Mouse (Mus musculus): ENCODE data around the gene Trim33.

Gene Trim33

GRCm38 (mm10) chr3:103361150-103361549 lies 82.1 kb downstream of the Trim33 start:
- DNase-seq (ENCODE audit: low spot score), result no peak

DNA sequence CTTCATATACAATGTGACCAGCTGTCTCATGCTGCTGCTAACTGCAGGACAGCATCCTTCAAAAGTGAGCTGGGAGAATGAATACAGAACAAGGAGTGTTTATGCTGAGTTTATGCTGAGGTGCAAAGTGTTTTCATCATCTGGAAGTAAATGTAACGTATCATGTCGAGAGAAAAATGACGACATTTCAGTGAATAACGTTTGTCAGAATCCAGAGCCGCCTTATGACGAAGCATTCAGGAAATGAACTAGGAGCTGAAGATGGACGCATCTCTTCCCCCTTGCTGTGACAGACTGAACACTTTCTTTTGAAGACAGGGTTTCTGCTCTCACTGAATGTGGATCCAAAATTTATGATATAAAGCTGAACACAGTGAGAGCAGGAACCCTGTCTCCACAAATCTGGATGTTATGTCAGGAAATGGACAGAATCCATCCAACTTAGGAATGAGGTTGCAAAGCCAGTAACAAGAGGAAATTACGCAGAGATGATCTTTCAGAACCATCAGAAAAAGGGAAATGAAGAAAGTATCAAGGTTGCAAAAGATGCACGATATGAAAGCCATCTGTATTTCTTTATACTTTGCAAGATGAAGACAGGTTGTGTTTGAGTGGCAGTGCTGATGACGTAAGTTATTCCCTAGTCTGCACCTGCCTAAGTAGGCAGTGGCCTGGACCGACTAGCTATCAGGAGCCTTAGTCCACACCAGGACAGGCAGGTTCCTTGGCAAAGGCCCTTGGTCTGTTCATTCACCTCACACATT lies 85.3 kb downstream of the Trim33 start:
- no peak for DNase-seq (ENCODE audit: low spot score)

DNA sequence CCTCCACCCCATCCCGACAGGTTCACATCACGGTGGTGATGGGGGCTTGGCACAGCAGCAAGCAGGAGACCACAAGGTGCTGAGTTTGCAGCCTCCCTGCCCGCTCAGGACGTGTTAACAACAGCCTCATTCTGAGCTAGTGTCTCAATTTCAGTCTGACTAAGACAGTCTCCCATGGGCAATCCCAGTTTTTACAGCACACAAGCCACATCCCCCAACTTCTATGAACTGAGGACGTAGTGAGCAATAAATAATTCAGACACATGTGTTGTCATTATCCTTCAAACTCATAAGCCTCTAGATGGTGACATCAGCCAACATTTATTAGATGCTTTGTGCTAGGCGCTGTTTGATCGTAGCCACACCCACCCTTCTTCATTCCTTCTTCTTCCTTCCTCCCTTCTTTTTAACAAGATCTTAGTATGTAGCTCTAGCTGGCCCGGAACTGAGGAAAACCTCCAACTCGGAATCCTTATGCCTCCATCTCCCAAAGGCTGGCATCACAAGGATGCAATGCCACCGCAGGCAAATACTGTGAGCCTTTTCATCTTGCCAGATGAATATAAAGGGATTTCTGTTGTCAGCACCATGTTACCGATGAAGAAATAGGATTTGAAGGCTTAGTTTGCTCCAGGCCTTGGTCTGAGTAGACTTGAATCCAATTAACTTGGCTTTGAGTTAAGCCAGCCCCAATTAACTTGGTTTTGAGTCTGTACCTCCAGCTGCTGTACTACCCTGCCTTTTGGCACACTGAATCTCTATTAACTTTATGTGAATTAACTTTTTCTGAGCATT lies 88.3 kb downstream of the Trim33 start:
- no peak for DNase-seq (ENCODE audit: low spot score)

DNA sequence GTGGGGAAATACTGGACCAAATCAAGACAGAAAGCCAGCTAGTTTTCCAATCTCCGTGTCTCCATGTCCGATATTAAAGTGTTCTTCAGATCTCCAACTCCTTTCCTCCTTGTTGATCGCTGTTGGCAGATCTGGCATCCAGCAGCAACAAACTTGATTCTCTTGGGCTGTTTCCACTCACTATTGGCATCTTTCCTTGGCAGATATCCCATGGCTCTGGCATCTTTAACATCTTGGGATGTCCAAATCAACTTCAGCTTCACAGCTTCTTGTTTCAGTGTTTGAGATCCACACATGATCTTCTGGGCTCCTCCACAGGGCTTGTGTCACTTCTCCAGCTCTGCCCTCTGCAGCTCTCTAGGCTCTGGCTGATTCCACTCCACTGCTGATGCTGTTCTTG lies 89.6 kb downstream of the Trim33 start:
- no peak for DNase-seq (ENCODE audit: low spot score)

GRCm38 (mm10) chr3:103374028-103374427 lies 94.9 kb downstream of the Trim33 start:
- peak; percentile 74 for DNase-seq (ENCODE audit: low spot score)

DNA sequence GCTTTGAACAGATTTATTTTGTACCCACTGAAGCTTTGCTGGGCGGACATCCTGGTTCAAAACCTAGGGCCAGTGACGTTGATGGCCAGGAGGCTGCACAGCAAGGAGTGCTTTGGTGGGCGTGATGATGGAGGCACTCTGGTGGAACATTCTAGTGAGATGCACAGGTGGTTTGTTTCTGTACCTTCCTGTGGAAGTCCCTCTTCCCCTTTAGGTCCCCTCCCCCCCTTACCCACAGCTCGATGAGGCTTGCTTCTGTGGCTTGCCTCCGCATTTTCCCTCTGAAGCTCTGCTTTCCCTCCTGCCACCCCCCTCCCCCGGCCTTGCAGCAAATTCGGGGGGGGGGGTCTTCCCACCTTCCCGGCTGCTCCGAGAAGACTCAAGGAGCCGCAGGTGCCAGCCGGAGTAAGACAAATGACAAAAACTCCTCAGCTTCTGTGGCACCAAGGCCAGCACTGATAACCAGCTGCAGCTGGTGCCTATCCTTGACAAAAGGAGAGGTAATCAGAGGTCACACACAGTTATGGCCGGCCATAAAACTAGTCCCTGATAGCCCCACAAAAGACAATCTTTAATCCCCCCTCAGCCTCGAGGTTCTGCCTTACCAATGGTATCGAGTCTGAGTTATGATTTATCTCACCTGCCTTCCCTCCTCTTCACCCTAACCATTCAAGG lies 96.2 kb downstream of the Trim33 start:
- DNase-seq (ENCODE audit: low spot score), result no peak

- DNase-seq (ENCODE audit: low spot score), result peak; percentile 30
Measured at GRCm38 (mm10) chr3:103378018-103378417, 98.9 kb downstream of the Trim33 start.

DNA sequence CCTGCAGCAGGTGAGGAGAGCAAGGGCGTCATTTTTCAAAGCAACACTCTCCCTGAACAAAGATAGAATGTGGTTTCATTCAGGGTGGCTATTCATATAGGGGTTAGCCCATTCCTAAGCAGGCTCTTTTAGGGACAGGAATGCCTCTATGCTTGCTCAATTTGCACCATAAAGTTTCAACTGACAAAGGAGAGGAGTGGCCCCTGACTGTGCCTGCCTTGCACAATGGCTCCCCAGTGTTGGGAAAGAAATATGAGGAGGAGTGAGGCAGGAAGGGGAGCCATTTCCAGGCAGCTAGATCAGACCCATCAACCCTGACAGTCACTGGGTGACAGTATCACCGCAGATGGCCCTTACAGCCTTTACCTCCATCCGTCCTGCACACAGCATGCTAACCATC lies 100.3 kb downstream of the Trim33 start:
- no peak for DNase-seq (ENCODE audit: low spot score)

- no peak for DNase-seq (ENCODE audit: low spot score)
Measured at GRCm38 (mm10) chr3:103380814-103381213, 101.7 kb downstream of the Trim33 start.

- no peak for DNase-seq (ENCODE audit: low spot score)
Measured at GRCm38 (mm10) chr3:103381441-103381840, 102.3 kb downstream of the Trim33 start.

DNA sequence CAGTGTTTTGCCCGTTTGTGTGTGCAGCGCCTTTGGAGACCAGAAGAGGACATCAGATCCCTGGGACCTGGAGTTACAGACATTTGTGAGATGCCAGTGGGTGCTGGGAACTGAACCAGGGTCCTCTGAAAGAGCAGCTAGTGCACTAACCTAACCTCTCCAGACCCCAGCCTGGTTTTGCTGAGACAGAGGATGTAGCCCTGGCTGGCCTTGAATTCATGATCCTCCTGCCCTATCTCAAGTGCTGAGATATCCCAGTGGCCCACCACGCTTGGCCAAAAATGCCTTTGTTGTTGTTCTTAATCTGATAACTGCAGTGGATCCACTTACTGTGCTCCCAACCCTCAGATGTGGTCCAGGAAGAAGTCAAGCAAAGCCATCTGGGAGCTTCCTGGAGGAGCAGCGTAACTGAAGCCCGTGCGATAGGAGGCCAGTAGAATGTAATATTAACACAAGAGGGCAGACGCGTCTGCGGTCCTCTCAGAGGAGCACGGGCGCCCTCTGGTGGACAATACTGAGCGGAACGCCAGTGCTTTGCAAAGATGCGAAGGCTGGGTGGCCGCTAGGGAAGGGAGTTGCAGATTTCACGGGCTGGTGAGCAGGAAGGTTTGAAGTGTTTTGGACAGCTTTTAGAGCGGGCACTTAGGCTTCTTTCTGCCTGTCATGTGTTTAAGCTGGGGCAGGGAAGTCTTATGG lies 103.9 kb downstream of the Trim33 start:
- peak; percentile 90 for DNase-seq (ENCODE audit: low spot score)

DNA sequence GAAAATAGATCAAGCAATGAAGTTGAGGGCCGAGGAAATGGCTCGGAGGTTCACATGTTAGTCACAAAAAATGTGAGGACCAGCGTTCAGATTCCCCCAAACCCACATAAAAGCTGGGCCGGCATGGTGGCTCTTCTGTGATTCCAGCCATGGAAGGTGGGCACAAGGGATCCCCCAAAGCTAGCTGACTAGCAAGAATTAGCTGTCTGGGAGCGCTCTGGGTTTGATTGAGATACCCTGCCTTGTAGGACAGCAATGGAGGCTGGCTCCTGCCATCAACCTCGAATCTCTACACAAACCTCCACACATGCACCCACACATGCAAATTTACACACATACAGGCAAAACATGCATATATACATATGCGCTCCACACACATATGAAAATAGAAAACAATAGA lies 105.4 kb downstream of the Trim33 start:
- no peak for DNase-seq (ENCODE audit: low spot score)

DNA sequence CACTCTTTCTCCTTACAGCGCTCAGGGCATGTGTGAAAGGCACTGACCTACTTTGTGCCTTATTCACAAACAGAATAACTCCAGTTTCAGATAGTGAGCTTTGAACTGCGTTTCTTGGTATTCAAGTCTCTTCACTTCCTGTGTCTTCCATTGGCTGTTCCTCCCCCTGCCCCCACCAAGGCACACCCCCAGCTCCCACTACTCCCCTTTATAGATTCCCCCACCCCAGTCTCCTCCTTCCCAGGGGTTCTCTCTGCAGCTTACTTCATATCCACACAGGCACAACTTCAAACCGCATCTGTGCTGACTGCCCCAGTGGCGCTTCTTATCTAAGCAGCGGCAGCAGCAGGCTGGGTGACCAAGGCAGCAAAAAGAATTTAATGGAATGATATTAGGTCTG lies 105.9 kb downstream of the Trim33 start:
- DNase-seq (ENCODE audit: low spot score), result peak; percentile 50

- peak; percentile 16 for DNase-seq (ENCODE audit: low spot score)
Measured at GRCm38 (mm10) chr3:103385383-103386291, 106.5 kb downstream of the Trim33 start.

DNA sequence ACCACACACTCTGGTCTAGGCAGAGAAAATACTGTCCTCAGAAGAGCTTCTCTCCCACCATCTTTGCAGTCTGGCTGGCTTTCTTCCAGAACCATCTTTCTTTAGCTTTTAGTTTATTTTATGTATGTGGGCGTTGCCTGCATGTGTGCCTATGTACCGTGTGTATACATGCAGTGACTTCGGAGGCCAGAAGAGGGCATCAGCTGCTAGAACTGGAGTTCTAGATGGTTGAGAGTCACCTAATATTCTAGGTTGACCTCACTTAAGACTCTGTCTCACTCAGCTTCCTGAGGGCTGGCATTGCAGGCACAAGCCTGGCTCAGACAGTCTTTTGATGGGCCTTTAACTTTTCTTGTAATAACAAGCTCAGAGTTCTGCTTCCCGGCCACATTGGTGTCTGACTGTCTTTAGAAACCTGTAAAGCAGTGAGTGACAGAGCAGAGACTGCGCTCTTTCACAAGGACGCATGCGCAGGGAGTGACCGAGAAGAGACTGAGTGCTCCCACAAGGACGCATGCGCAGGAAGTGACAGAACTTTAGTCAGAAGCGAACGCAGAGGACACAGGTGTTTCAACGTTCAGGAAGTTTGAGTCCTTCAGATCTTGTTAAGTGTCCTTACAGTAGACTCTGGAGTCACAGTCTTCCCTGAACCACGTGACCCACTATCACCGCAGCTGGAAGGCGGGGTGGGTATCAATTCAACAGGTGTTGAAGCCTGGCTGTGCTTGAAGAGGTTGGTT lies 107.4 kb downstream of the Trim33 start:
- DNase-seq (ENCODE audit: low spot score), result peak; percentile 47

GRCm38 (mm10) chr3:103392613-103393258 lies 113.6 kb downstream of the Trim33 start:
- DNase-seq (ENCODE audit: low spot score), result peak; percentile 48

GRCm38 (mm10) chr3:103393283-103394060 lies 114.4 kb downstream of the Trim33 start:
- no peak for DNase-seq (ENCODE audit: low spot score)

DNA sequence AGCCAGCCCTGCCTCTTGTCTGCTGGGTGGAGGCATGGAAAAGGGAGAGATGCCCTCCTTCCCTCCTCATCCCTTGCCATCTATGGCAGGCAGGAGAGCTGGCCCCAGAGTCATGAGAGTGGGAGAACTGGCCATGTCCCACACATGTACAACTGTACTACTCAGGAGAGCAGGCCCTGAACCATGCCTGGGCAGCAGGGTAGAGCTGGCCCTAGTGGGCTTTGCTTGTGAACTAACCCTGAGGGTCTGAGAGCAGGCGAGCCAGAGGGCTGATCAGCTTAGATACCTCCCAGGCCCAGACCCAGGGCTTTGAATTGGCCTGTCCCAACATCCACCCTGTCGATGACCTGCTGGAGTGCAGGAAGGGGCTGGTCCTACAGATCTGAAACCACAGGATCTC lies 115.0 kb downstream of the Trim33 start:
- DNase-seq (ENCODE audit: low spot score), result no peak

GRCm38 (mm10) chr3:103397523-103397922 lies 118.4 kb downstream of the Trim33 start:
- DNase-seq (ENCODE audit: low spot score), result no peak
